Mouse (Mus musculus): ENCODE measurements at regions not wholly inside any gene's neighbourhood (a gene's known extent, or its start where the extent isn't known, plus 50 kb on each side); places are given as distances from the start of the nearest gene placed in this dataset.

DNA sequence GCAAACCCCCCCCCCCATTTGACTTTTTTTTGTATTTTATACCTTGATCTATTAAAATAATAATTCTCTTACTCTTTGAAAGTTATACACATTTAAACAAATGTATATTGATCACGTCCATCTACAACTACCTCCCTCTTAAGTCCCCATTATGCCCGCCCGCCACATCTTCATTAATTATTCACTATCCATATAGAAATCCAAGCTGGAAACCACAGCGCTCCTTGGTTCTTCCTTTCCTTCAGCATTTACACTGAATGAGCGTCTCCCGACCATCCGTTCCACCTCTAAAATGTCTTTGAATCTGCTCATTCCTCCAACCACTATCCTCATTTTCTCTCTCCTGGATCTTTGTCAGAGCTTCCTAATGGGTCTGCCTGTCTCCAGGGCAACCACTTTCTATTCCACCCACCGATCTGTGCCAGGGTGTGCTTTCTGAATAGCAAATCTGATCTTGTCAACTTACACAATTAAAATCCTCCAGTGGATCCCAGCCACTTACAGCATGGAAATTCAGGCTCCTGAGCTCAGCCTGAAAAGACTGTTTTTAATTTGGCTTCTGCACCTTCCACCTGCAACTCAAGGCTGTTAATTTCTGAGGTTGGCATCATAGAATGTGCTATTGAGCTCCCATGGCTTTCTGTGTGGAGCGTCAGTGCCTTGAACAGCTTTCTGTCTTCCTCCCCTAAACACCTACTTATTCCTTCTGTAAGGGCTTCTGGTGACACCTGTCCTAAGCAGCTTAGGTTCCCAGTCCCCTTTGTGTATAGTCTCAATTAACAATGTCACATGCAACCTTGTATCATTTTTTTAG, 265.5 kb downstream of the Spry2 start:
- DNase-seq (ENCODE audit: low spot score): no peak

DNA sequence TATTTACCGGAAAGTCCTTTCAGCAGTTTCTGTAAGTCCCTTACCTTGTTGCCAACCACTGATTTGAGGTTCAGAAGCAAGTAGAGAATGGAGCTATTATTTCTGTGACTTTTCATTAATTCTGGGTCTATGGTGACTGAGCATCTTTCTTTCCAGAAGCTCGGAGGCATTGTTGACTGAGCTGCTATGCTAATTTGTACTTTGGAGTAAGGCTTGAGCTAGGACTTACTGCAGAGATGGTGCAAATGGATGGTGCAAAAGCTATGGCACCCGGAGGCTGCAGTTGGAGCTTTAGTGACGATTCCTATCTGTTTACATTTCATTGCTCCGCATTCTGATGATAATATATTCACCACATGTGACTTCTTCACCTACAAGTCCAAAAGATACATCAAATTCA, 266.2 kb downstream of the Spry2 start:
- no peak for DNase-seq (ENCODE audit: low spot score)

DNA sequence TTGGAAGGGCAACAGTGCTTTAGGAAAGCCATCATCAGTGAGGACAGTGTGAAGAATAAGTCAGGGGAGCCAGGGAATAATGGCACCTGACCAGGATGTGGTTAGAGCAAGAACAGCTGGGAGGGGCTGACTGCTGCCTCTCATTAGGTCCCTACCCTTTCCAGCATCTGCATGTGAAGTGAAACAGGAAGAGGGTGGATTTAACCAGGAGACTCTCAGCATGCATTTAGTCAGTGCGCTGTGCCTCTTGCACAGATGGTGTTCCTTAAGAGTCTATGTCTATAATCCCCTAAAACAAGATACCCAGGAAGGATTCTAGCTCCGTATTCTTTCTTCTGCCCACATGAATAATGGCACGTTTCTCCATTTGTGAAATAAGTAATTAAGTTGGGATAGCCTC, 267.9 kb downstream of the Spry2 start:
- no peak for DNase-seq (ENCODE audit: low spot score)

DNA sequence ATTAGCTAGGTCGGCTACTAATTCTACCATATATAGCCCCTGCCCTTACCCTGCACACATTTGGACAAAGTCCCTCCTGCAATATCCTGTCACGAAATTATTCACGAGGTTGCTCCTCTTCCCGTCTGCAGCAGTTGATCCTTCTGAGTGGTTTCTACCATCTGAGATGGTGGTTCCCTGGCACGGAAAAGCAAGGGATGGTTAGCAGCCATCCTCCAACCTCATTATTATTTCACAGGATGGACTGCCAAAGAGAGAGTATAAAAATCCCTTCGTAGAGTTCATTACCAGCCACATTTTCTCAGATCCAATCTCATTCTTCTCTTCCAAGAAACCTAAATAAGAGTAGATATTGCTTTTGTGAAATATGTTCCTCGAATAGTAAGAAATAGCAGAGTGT, 272.2 kb downstream of the Spry2 start:
- no peak for DNase-seq (ENCODE audit: low spot score)

DNA sequence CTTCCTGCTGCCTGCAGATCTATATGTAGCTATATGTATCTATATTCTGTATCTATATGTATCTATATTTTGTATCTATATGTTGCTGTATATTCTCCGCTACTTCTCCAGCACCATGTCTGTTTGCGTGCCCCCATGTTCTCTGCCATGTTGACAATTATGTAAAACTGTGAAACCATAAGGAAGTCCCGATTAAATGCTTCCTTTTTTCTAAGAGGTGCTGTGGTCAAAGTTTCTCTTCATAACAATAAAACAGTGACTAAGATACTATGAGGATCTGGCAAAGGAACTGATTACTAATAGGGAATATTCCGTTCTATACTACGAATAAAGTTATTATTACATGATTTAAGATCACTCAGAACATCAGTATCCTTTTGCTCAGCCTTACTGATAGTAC, 274.5 kb downstream of the Spry2 start:
- DNase-seq (ENCODE audit: low spot score): no peak

DNA sequence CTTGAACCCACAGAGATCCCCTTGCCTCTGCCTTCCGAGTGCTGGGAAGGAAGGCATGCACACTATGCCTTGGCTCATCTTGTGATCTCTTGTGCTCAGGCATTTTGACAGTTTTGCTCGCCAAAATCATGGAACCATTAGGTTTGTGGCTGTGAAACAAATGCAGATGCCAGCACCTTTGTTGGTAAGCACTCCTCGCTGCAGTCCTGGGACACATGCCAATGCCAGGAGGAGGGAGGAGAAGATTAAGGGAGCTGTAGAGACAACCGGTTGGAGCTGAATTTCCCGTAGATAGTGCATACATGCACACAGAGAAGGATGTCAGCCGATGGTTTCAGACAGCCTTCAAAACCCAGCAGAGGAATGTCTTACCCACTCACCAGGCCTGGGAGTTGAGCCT, 275.5 kb downstream of the Spry2 start:
- peak; percentile 7 for DNase-seq (ENCODE audit: low spot score)

DNA sequence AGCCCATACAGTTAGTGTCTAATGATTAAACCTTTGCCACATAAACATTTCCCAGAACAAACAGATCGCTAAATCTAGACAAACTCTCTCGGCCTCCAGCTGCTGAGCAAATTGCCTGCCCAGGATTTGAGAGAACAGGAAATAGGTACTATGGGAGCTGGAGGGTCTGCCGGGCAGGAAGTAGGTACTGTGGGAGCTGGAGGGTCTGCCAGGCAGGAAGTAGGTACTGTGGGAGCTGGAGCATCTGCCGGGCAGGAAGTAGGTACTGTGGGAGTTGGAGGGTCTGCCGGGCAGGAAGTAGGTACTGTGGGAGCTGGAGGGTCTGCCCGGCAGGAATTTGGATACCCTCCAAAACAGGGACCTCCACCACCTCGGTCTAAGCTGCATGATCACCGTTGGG, 277.2 kb downstream of the Spry2 start:
- DNase-seq (ENCODE audit: low spot score): no peak

DNA sequence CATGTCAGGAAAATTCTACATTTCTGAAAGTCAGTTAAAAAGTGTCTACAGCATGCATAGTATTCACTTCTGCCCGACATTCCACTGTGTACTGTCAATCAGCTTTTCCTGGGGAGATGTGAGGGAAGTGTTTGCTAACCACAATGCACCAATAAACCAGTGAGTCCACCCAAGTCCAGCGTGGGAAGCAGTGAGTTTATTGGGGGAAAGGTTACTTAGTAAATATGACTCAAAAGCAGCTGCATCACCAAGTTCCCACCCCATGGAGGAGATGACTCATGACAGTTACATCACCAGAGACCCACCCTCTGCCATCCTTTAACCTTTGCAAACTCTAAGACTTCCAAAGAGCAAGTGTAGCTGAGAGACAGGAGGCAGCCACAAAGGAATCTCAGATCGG, 280.9 kb downstream of the Spry2 start:
- no peak for DNase-seq (ENCODE audit: low spot score)

DNA sequence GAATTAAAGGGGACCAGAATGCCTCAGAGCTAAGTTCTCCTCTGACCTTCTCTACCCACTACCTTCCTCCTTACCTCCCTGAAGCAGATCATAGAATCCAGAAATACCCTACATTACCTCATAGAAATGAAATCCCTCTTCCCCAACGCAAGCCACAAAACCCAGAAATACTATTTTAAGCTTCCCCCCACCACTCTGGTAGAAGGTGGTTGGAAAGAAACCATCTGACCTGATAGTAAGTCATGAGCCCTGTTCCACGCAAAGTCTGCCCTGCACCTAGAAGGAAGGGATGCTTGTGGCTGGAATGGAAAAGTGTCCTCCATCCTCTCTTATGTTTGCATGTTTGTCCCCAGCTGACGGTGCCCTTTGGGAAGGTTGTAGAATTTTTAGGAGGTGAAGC, 283.8 kb downstream of the Spry2 start:
- DNase-seq (ENCODE audit: low spot score): no peak

DNA sequence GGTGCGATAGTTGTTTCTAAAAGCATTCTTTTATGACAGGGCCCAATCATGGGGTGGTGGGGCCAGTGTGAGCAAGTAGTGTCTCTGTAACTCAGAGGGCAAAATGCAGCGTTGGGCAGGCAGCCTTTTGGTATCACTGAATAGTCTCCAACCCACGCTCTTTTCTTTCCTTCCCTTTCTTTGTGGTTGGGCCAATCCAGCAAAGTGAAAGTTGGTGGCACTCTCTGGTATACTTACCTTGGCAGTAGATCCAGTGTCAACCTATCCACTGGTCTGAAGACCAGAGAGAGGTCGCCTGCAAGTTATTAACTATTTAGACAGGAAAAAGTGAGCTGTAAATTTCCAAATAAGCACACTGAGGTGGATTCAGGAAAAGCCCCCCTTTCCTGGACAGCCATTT, 287.8 kb downstream of the Spry2 start:
- no peak for DNase-seq (ENCODE audit: low spot score)

DNA sequence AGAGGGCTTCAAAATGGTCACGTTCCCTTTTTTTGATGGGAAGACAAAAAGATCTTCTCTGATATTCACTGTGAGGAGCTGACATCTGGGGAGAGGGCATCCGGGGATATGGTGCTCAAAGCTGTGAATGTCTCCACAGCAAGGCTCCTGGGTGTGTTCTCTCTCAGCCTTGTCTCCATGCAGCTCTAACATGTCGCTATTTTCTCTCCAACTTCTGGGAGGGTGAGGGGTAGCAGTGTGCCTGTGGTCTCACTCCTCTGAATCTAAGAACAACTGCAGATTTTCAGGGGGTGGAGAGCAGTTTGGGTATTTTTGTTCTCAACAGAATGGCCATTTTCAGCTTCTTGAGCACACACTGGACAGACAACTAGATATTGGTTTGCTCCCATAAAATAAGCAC, 290.1 kb downstream of the Spry2 start:
- no peak for DNase-seq (ENCODE audit: low spot score)

DNA sequence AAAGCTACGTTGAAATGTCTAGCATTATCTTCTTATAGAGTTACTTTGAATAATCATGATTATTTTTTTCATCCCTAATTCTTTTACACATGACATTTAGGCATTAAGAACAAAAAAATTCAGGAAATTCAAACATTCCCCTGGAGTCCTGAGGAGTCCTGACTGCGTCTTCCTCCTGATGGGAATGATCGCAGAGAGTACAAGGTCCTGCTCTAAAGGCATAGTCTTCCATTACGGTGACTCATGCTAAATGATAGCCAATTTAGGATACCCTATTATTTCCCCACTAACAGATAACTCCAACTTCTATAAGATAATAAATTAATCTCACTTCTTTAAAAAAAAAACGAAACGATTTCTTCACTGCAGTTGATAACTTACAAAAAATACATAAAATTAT, 292.2 kb downstream of the Spry2 start:
- no peak for DNase-seq (ENCODE audit: low spot score)

DNA sequence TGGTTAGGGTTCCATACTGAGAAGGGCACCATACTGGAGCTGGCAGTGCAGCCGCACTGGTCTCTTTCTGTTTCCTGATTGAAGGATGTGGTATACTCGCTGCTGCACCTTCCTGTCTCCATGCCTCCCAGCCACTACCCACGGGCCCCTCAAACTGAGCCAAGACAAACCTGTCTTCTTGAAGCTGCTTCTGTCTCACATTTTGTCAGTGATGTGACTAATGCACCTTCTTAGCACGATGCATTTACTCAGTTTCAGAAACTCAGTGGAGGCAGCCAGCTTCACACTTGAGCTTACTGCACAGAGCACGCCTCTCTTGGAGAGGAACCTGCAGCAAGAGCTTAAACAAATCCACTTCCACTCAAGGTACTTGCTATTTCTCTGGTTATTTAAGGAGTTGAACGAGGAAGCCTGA, 293.6 kb downstream of the Spry2 start:
- no peak for DNase-seq (ENCODE audit: low spot score)

DNA sequence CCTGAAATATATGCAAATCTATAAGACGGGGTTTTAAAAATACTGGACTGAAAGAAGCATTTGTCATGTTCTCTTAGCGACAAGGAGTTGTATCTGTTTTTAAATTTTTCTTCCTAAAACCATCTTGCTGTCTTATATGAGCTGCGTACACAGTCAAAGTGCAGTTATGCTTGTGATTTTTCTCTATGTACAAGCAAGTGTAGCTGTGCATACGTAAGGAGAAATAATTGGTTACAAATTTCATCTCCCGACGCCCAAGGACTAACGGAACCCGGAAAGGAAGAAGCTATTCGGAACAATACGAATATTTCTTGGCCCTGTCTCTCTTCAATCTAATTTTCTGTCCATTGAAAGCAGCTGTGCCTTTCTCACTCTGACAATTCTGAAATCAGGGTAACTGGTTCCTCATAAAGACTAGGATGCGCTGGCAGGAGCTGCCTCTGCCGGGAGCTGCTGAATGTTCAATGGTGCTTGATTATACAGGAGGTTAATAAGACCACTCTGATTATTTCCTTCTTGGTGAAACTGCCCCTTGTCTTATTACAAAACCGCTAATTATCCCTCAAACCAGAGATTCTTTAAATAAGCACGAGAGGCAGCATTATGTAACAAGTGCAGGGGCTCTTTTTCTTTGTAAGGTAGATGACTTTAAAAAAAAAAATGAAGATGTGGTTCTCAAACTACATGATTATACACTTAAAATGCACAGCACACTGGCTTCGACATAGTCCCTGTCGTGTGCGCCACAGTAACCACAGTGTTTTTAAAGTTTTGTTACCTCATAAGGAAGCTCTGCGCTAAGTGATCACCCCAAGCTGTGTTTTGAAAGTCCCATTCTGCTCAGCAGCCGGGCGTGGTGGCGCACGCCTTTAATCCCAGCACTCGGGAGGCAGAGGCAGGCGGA, 296.8 kb downstream of the Spry2 start:
- no peak for DNase-seq (ENCODE audit: low spot score)

DNA sequence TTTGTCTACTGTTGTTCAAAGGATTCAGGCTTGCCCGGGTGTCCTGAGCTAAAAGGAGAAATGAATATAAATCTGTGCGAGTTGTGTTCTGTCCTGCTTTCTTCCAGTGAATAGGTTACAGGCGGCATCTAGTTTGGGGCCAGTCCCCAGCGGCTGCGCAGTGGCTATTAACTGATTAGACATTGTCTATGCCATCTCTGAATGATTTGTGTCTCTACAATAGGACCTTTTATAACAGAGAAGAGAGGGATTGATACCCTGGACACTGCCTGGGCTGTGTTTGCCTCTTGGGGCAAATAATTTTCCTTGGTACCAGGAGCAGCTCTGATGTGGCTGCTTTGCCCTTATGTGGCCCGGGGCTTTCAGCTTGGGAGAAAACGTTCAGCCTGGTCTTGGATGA, 306.9 kb downstream of the Spry2 start:
- DNase-seq (ENCODE audit: low spot score): no peak

DNA sequence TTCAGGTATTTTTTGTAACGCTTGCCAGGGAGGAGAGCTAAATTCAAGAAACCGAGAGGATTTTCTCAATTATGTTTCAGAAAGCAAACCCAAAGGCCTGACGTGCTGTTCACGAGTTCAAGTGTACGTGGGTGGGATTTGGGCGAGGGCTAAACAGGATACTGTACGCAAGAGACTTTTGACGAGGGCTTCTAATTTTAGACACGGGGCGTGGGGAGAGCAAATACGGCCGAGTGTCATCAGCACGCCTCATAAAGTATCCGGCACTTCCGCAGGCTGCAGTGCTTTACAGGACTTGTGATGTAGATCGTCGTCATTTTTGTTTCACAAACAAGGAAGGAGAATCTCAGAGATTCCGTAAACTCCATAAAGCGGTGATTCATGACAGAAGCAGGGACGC, 307.4 kb downstream of the Spry2 start:
- no peak for DNase-seq (ENCODE audit: low spot score)

DNA sequence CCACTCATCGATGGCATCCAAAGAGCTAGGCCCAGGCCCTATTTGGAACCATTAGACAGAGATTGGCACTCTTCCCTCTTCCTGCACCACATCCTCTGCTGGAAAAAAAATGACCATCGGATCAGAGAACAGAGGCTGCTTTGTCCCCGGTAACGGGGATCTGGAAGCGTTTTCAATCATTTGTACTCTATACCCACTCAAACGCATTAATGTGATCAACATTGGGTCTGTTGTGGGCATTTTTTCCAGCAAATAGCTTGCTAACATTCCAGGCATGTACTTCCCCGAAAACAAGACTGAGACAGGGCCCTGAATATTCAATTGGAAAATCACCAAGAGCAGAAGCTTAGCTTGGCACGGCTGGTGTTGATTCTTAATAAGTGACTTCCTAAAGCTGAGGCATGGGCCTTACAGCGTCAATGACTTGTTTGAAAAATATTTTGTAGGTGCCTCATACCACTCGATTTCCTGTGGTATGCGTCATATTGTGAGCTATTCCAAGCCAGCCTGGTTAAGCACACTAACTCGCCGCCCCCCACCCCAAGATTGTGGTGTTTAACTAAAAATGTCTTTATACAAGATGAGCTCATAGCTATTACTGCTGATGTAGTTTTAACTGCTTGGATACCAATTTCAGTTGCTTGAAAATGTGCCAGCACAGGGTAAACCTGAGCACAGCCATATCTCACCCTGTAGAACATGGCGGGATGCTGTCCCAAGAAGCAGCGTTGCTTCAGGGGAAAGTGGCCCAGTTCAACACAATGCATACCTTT, 308.0 kb downstream of the Spry2 start:
- DNase-seq (ENCODE audit: low spot score): no peak

DNA sequence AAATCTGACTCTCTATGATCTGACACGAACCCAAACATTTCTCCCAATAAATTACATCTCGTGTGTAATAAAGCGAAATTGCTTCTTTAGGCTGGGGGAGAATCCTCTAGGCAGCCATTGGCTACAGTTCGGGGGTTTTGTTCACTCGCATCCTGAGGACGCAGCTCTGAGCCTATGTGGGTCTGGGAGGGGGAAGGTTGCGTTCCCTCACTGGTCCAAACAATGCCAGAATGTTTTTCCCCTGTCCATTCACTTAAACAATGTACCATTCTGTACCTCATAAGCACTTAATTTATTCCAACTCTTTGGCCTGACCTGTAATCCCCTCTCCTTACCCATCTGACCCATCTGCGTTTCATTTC, 308.6 kb downstream of the Spry2 start:
- DNase-seq (ENCODE audit: low spot score): no peak

DNA sequence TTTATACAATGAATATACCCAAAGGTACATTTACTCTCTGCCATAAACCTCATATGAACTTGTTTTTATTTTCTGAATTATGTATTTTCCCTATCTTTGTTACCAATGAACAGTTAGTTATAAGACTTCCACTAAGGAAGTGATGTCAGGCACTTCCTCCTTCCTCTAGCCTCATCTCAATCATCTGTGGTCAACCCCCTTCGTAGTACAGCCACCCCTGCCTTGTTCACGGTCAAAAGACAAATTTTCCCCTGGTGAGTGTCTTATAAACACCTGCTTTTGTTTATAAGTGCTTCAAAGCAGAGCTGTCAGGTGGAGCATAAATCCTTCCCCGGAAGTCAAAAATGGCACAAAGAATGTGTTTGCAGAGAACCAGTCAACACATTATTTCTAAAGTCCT, 312.0 kb downstream of the Spry2 start:
- no peak for DNase-seq (ENCODE audit: low spot score)

DNA sequence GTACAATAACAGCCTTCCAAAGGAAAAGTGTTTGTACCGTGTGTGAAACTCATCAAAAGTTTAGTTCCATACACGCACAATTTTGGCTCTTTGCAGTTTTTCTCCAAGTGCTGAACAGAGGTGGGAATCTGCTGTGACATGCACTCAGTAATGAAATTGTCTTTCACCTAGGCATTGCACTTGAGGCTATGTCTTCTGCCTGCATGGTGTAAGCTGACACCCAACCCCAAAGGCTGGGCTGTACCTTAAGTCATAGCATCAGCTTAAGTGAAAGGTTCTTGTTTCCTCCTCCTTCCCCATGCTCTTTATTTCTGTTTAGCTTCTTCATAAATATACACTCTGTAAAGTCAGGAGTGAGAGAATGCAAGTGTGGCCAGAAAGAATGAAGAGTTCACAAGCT, 313.1 kb downstream of the Spry2 start:
- DNase-seq (ENCODE audit: low spot score): no peak

DNA sequence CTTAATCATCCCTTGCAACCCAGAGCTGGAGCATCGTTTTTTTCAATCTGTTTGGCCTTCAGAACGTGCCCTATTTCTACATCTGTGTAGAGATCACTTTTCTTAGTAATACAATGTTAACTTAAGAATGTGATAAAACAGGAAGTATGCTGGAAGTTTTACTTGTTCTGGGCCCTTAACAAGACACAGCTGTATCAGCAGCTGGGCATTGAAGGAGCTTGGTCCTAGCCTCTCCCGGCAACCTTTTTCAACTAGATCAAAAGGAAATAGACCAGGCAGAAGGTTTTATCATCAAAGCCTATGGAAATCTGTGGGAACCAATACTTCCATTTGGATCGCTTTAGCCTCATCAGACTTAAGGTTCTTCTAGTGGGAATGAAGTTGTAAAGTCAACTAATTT, 317.9 kb downstream of the Ndfip2 start:
- no peak for DNase-seq (ENCODE audit: low spot score)

DNA sequence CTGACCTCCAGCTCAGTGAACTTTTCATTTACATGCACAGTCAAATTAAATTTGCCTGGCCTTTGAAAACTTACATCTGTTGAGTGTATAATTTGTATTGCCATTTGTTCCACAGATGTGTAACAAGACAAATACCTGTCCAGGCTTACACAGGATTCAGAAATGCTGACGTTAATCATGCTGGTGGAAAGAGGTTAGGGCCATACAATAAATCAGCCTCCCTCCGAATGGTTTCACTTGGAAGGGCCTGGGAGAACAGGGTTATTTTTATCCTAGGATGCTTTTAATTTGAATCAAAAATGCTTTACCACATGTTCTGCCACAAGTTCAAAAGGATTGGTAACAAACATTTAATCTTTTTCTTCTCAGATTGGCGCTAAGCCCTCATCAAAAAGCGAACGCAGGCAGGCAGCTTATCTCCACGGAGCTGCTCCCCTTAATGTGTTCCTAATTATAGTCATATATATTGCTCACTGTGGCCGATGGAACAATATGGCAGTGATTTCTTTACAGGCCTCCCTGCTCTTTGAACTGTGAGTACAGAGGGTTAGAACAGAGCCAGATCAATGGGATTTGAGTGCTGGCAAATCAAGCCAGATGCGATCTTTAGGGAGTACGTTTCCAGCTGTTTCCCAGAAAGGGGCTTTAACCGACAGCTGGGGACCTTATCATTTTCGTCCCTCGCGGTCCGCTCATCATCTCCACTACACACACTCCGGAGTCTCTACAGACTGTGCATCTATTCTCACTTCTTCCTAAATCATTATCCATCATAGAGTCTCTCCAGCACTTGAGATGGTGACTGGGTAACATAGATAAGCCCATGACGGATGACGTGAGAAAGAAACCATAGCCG, 313.9 kb downstream of the Ndfip2 start:
- no peak for DNase-seq (ENCODE audit: low spot score)

Measured in urinary bladder, postnatal 14 days (tissue).